In the genomic region with DNA sequence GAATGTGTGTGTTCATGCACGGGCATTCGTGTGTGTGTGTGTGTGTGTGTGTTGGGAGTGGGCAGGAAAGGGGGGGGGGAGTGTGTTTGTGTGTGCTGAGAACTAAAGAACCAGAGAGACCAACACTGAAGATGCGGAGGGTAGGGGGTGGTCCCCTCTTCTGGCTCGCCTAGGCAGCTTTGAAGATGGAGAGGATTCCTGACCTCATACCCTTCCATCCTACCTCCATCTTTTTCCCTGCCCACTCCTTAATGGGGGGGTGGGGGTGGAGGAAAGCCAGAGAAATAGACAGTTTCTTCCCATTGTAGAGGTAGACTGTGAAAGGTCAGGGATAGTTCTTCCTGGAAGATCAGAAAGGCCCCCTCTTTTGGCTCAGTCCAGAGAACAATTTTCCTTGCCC, we compare ENCODE assay signal across 8 mouse cellular contexts. TPM values are rescaled to one million over a fixed set of nuclear protein-coding genes. Genes with fewer than 3 reads are reported as not detected.
A peak's percentile ranks its signal among the peaks of the same experiment; 100 is the strongest.
DNase-seq lines count a peak whose midpoint lies in the region; ATAC-seq and TF ChIP-seq lines count a peak whose summit lies in the region.

No protein-coding gene starts in this region.

- peak; percentile 46 for DNase-seq in cerebellum, adult 9-11 months
- DNase-seq in cerebellum, postnatal 36 days = no peak
- no peak for DNase-seq in lung, adult 18-20 months
- DNase-seq in limb, embryonic 11.5 days (ENCODE audit: low spot score) = no peak
- DNase-seq in gastrocnemius, postnatal 25 days = no peak

- no peak for TF ChIP-seq POLR2A in small intestine, adult 2 months (IDR thresholded peaks at IDR 0.05; ENCODE audit: low read depth, low read length)

- peak overlapping the region; percentile 59 for H3K9ac ChIP-seq in lung, embryonic 16.5 days (ENCODE audit: low read length)
- peak overlapping the region; percentile 59; the same call in 1 of the 2 replicates for H3K9ac ChIP-seq in limb, embryonic 11.5 days (ENCODE audit: low read length)

- ATAC-seq in lung, embryonic 16.5 days (ENCODE audit: low read depth) = no peak
- no peak for ATAC-seq in limb, embryonic 11.5 days (ENCODE audit: insufficient number of reproducible peaks, low FRiP score, low TSS enrichment, low read depth)
- ATAC-seq in cerebellum, adult (ENCODE audit: insufficient number of reproducible peaks, low FRiP score, low TSS enrichment) = no peak

- H3K27ac ChIP-seq in lung, embryonic 16.5 days (ENCODE audit: low read length) = peak overlapping the region; percentile 85
- H3K27ac ChIP-seq in limb, embryonic 11.5 days (replicated peaks; ENCODE audit: low read depth, low read length) = no peak overlapping the region; the same call in 1 of the 2 replicates
- H3K27ac ChIP-seq in small intestine, adult 2 months (ENCODE audit: insufficient read depth, low read depth, low read length) = 0 out of 2 replicates have a peak overlapping the region, but pooled peaks have one; percentile 35

- no peaks in the 10 kb centered on the region for H3K9me3 ChIP-seq in lung, embryonic 16.5 days (ENCODE audit: control insufficient read depth, low read length)
- H3K9me3 ChIP-seq in limb, embryonic 11.5 days (ENCODE audit: control insufficient read depth, low read length) = no peaks in the 10 kb centered on the region

- 64% methylated on average over 4 of the region's 4 CpGs for WGBS in lung, embryonic 16.5 days
- 58% methylated on average over 4 of the region's 4 CpGs for WGBS in limb, embryonic 11.5 days
- 83% methylated on average over 4 of the region's 4 CpGs for WGBS in small intestine, adult 2 months

- peaks cover 26% of the 10 kb centered on the region for H3K4me1 ChIP-seq in lung, embryonic 16.5 days (replicated peaks; ENCODE audit: control insufficient read depth, insufficient read depth, low read length)
- peaks cover 19% of the 10 kb centered on the region for H3K4me1 ChIP-seq in limb, embryonic 11.5 days (ENCODE audit: control insufficient read depth, insufficient read depth, low read length)
- peaks cover 16% of the 10 kb centered on the region for H3K4me1 ChIP-seq in small intestine, adult 2 months (ENCODE audit: control insufficient read depth, insufficient read depth, insufficient read length, low read length)

- no peak for TF ChIP-seq CTCF in small intestine, adult 2 months (IDR thresholded peaks at IDR 0.05; ENCODE audit: extremely low read depth, insufficient read length, insufficient replicate concordance, low read depth, low read length)

- H3K36me3 ChIP-seq in lung, embryonic 16.5 days (ENCODE audit: control insufficient read depth, insufficient read depth, low read length) = peaks cover 16% of the 10 kb centered on the region
- peaks cover 17% of the 10 kb centered on the region for H3K36me3 ChIP-seq in limb, embryonic 11.5 days (ENCODE audit: control insufficient read depth, insufficient read depth, low read length)
- H3K36me3 ChIP-seq in small intestine, adult 2 months (ENCODE audit: control insufficient read depth, insufficient read depth, low read length) = peaks cover 35% of the 10 kb centered on the region

- H3K4me2 ChIP-seq in lung, embryonic 16.5 days (ENCODE audit: low read depth, low read length) = peak overlapping the region; percentile 68
- H3K4me2 ChIP-seq in limb, embryonic 11.5 days (ENCODE audit: low read depth, severe bottlenecking) = peak overlapping the region; percentile 51

- no peak overlapping the region; the same call in 1 of the 2 replicates for H3K4me3 ChIP-seq in lung, embryonic 16.5 days (ENCODE audit: low read length)
- H3K4me3 ChIP-seq in limb, embryonic 11.5 days (ENCODE audit: low read depth, low read length) = no peak overlapping the region
- H3K4me3 ChIP-seq in small intestine, adult 2 months (ENCODE audit: low read depth, low read length) = peak overlapping the region; percentile 57

- no peaks in the 10 kb centered on the region for H3K27me3 ChIP-seq in lung, embryonic 16.5 days (ENCODE audit: control insufficient read depth, insufficient read depth, low read depth, low read length)
- H3K27me3 ChIP-seq in limb, embryonic 11.5 days (ENCODE audit: control insufficient read depth, insufficient read depth, low read length) = no peaks in the 10 kb centered on the region
- no peaks in the 10 kb centered on the region for H3K27me3 ChIP-seq in small intestine, adult 2 months (ENCODE audit: control insufficient read depth, insufficient read depth, low read length)

RNA-seq across cellular contexts. Expression of gene Hspb9, which starts 0.5 kb away (rescaled TPM):
- polyA plus RNA-seq in lung, embryonic 16.5 days (2015; fragmentation: Nextera tagmentation; extraction: Ambion mirVana) = not detected in 2 replicates
- polyA plus RNA-seq in limb, embryonic 11.5 days (2014; fragmentation: Nextera tagmentation; extraction: Ambion mirVana) = 0.24 and 0.41 TPM in 2 replicates
- not detected in 2 replicates for polyA plus RNA-seq in small intestine, adult 2 months (2012; rRNA removed)
- total RNA-seq in gastrocnemius, postnatal 25 days (2021) = not detected

RNA-seq across cellular contexts. Expression of gene Kat2a, which starts 0.9 kb away (rescaled TPM):
- polyA plus RNA-seq in lung, embryonic 16.5 days (2015; fragmentation: Nextera tagmentation; extraction: Ambion mirVana) = 39.4 and 44.1 TPM in 2 replicates
- 60.1 and 68.9 TPM in 2 replicates for polyA plus RNA-seq in limb, embryonic 11.5 days (2014; fragmentation: Nextera tagmentation; extraction: Ambion mirVana)
- 10.9 and 12.2 TPM in 2 replicates for polyA plus RNA-seq in small intestine, adult 2 months (2012; rRNA removed)
- 10 to 100 TPM; 11.7 to 11.8 TPM for total RNA-seq in gastrocnemius, postnatal 25 days (2021)

RNA-seq across cellular contexts. Expression of gene Dhx58, which starts 9.1 kb away (rescaled TPM):
- polyA plus RNA-seq in lung, embryonic 16.5 days (2015; fragmentation: Nextera tagmentation; extraction: Ambion mirVana) = 2.9 and 3.5 TPM in 2 replicates
- polyA plus RNA-seq in limb, embryonic 11.5 days (2014; fragmentation: Nextera tagmentation; extraction: Ambion mirVana) = 2.0 and 2.8 TPM in 2 replicates
- 4.7 and 13.3 TPM in 2 replicates for polyA plus RNA-seq in small intestine, adult 2 months (2012; rRNA removed)
- total RNA-seq in gastrocnemius, postnatal 25 days (2021) = 1 to 10 TPM in 1 of 2 experiments, under 1 TPM in 1; 0.77 to 1.2 TPM

RNA-seq across cellular contexts. Expression of gene Zfp385c, which starts 20.9 kb away (rescaled TPM):
- 0.26 TPM in 1 of 2 replicates, not detected in the other for polyA plus RNA-seq in lung, embryonic 16.5 days (2015; fragmentation: Nextera tagmentation; extraction: Ambion mirVana)
- 0.19 and 0.57 TPM in 2 replicates for polyA plus RNA-seq in limb, embryonic 11.5 days (2014; fragmentation: Nextera tagmentation; extraction: Ambion mirVana)
- polyA plus RNA-seq in small intestine, adult 2 months (2012; rRNA removed) = 0.14 and 0.62 TPM in 2 replicates
- total RNA-seq in gastrocnemius, postnatal 25 days (2021) = under 1 TPM; 0.31 to 0.70 TPM

RNA-seq across cellular contexts. Expression of gene Rab5c, which starts 24.8 kb away (rescaled TPM):
- 34.3 and 39.8 TPM in 2 replicates for polyA plus RNA-seq in lung, embryonic 16.5 days (2015; fragmentation: Nextera tagmentation; extraction: Ambion mirVana)
- 45.8 and 68.7 TPM in 2 replicates for polyA plus RNA-seq in limb, embryonic 11.5 days (2014; fragmentation: Nextera tagmentation; extraction: Ambion mirVana)
- 186 and 350 TPM in 2 replicates for polyA plus RNA-seq in small intestine, adult 2 months (2012; rRNA removed)
- 10 to 100 TPM; 40.4 to 43.1 TPM for total RNA-seq in gastrocnemius, postnatal 25 days (2021)
